Mouse (Mus musculus): ENCODE measurements around the gene Ttll1.

GRCm38 (mm10) chr15:83452219-83452760, 58.4 kb downstream of the Ttll1 start:
- TF ChIP-seq CTCF (IDR thresholded peaks at IDR 0.05; ENCODE audit: low read depth) (no peak), EP300 (optimal IDR thresholded peaks at IDR 0.05) (no peak)

Data from stomach, postnatal 0 days (tissue).